Mouse (Mus musculus): ENCODE data around the gene Plxdc1.

DNA sequence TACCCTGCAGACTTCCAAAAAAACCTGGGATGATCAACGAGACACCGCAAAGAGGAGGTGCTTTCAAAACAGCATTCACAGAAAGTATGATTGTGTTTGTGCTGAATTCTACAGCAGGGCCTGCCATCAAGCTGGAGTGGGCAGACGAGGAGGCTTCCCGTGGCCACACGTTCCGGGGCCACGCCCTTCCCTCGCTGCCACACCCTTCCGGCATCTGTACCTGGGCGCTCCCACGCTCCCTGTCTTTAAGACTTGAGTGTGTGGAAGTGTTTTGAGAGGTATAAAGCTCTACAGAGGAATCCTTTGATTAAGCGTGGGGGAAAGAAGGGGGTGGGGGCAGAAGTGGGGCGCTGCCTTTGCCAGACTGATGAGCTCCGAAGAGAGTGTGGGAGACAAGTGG lies 73.1 kb downstream of the Plxdc1 start:
- TF ChIP-seq CTCF (conservative IDR thresholded peaks at IDR 0.05; ENCODE audit: low read length) (no peak), POU5F1 (IDR thresholded peaks at IDR 0.05; ENCODE audit: borderline replicate concordance, low read length) (no peak), NANOG (IDR thresholded peaks at IDR 0.05; ENCODE audit: borderline replicate concordance, low read length) (no peak)

Data from E14TG2a.4 (cell line).